Mouse (Mus musculus): Measurements from ENCODE around the gene Tnfaip2. TPM values are rescaled to one million over a fixed set of nuclear protein-coding genes. Genes with fewer than 3 reads are reported as not detected.

Tnfaip2 gene
- polyA plus RNA-seq, 1 experiment from 2014 or later: 1.9 TPM

- 0 out of 2 replicates have a peak, but pooled peaks cover 3% of the 10 kb centered on the region for H3K27me3 ChIP-seq (replicated peaks)
- peak; percentile 81 for ATAC-seq (ENCODE audit: low FRiP score, low read depth)
- WGBS: 19% methylated on average over 5 of the region's 5 CpGs
Measured at GRCm38 (mm10) chr12:111500725-111501124, 58.5 kb downstream of the Tnfaip2 start.

GRCm38 (mm10) chr12:111503063-111503567, 60.8 kb downstream of the Tnfaip2 start:
- no peak for ATAC-seq (ENCODE audit: low FRiP score, low read depth)
- H3K4me3 ChIP-seq: no peak overlapping the region
- H3K27me3 ChIP-seq (replicated peaks): 0 out of 2 replicates have a peak, but pooled peaks cover 3% of the 10 kb centered on the region
- 0 out of 2 replicates have a peak, but pooled peaks cover 7% of the 10 kb centered on the region for H3K9me3 ChIP-seq
- H3K36me3 ChIP-seq: no peaks in the 10 kb centered on the region
- peaks cover 9% of the 10 kb centered on the region; the same call in 1 of the 2 replicates for H3K4me1 ChIP-seq
- H3K9ac ChIP-seq: no peak overlapping the region
- H3K27ac ChIP-seq: no peak overlapping the region
- WGBS: 84% methylated on average over 12 of the region's 12 CpGs
- no peak overlapping the region for H3K4me2 ChIP-seq (replicated peaks)

More at GRCm38 (mm10) chr12:111500725-111501124, 58.5 kb downstream of the Tnfaip2 start:
- Histone ChIP-seq H3K9ac (no peak overlapping the region), H3K36me3 (no peaks in the 10 kb centered on the region), H3K4me2 (replicated peaks) (peak overlapping the region; percentile 31), H3K4me3 (no peak overlapping the region), H3K27ac (no peak overlapping the region), H3K9me3 (0 out of 2 replicates have a peak, but pooled peaks cover 7% of the 10 kb centered on the region), H3K4me1 (peaks cover 9% of the 10 kb centered on the region; the same call in 1 of the 2 replicates)

- 76% methylated on average over 5 of the region's 5 CpGs for WGBS
- H3K9me3 ChIP-seq: 0 out of 2 replicates have a peak, but pooled peaks cover 7% of the 10 kb centered on the region
- H3K4me3 ChIP-seq: no peak overlapping the region
- no peak overlapping the region for H3K27ac ChIP-seq
- 0 out of 2 replicates have a peak, but pooled peaks cover 3% of the 10 kb centered on the region for H3K27me3 ChIP-seq (replicated peaks)
- no peak for ATAC-seq (ENCODE audit: low FRiP score, low read depth)
- no peak overlapping the region for H3K9ac ChIP-seq
- no peaks in the 10 kb centered on the region for H3K36me3 ChIP-seq
- peaks cover 9% of the 10 kb centered on the region; the same call in 1 of the 2 replicates for H3K4me1 ChIP-seq
- H3K4me2 ChIP-seq (replicated peaks): no peak overlapping the region
Measured at GRCm38 (mm10) chr12:111503571-111503970, 61.3 kb downstream of the Tnfaip2 start.

Other genes starting within 250 kb of the Tnfaip2 start
- gene Amn, start 171.4 kb upstream of the Tnfaip2 start, polyA plus RNA-seq (2016; fragmentation: Nextera tagmentation; extraction: Ambion mirVana): 0.46 and 1.2 TPM in 2 replicates
- gene Cdc42bpb, start 64.8 kb upstream of the Tnfaip2 start, polyA plus RNA-seq (2016; fragmentation: Nextera tagmentation; extraction: Ambion mirVana): 41.7 and 44.9 TPM in 2 replicates
- gene Lbhd2, start 35.7 kb upstream of the Tnfaip2 start, polyA plus RNA-seq (2016; fragmentation: Nextera tagmentation; extraction: Ambion mirVana): 0.42 and 0.51 TPM in 2 replicates
- gene Exoc3l4, start 25.5 kb upstream of the Tnfaip2 start, polyA plus RNA-seq (2016; fragmentation: Nextera tagmentation; extraction: Ambion mirVana): 3.0 and 3.3 TPM in 2 replicates
- gene Gm266, start 43.4 kb downstream of the Tnfaip2 start, polyA plus RNA-seq (2016; fragmentation: Nextera tagmentation; extraction: Ambion mirVana): 2.5 and 4.1 TPM in 2 replicates
- 650 and 706 TPM in 2 replicates for gene Eif5, start 95.5 kb downstream of the Tnfaip2 start, polyA plus RNA-seq (2016; fragmentation: Nextera tagmentation; extraction: Ambion mirVana)
- 84.3 and 88.3 TPM in 2 replicates for gene Mark3, start 132.1 kb downstream of the Tnfaip2 start, polyA plus RNA-seq (2016; fragmentation: Nextera tagmentation; extraction: Ambion mirVana)
- gene Ckb, start 229.9 kb downstream of the Tnfaip2 start, polyA plus RNA-seq (2016; fragmentation: Nextera tagmentation; extraction: Ambion mirVana): 2,325 and 2,426 TPM in 2 replicates
- 12.0 and 12.1 TPM in 2 replicates for gene Trmt61a, start 235.6 kb downstream of the Tnfaip2 start, polyA plus RNA-seq (2016; fragmentation: Nextera tagmentation; extraction: Ambion mirVana)